Mouse (Mus musculus) forebrain, embryonic 16.5 days (tissue): ENCODE measurements around the gene Crhr1. TPM values are rescaled to one million over a fixed set of nuclear protein-coding genes. Genes with fewer than 3 reads are reported as not detected.

ENCODE experiments used
- ATAC-seq: fragments of 200-750 bp; cut with Nextera tagmentation; 2 replicates; pipeline ENCODE4 v1.8.0; 2017; ENCODE audit warnings: mild to moderate bottlenecking, moderate library complexity
- H3K27ac ChIP-seq: fragments of 300-500 bp; sonication (generic); 2 replicates; pipeline ENCODE4 v1.5.1; 2014; ENCODE audit warnings: low read length, control low read depth
- H3K27me3 ChIP-seq: fragments of 300-500 bp; sonication (generic); replicated peaks from 2 replicates; pipeline ENCODE4 v1.6.1; 2014; ENCODE audit warnings: low read length; ENCODE audit not compliant: control insufficient read depth, insufficient read depth
- H3K36me3 ChIP-seq: fragments of 300-500 bp; sonication (generic); 2 replicates; pipeline ENCODE4 v1.6.1; 2014; ENCODE audit not compliant: control insufficient read depth, insufficient read depth
- H3K4me1 ChIP-seq: fragments of 300-500 bp; sonication (generic); replicated peaks from 2 replicates; pipeline ENCODE4 v1.6.1; 2014; ENCODE audit warnings: low read length; ENCODE audit not compliant: control insufficient read depth, insufficient read depth
- H3K4me2 ChIP-seq: fragments of 300-500 bp; sonication (generic); 2 replicates; pipeline ENCODE4 v1.6.1; 2014; ENCODE audit warnings: mild to moderate bottlenecking, low read length, control low read depth
- H3K4me3 ChIP-seq: fragments of 300-500 bp; sonication (generic); replicated peaks from 2 replicates; pipeline ENCODE4 v1.5.1; 2014; ENCODE audit warnings: mild to moderate bottlenecking, low read length, control low read depth
- H3K9ac ChIP-seq: fragments of 300-500 bp; sonication (generic); replicated peaks from 2 replicates; pipeline ENCODE4 v1.6.1; 2014; ENCODE audit warnings: low read depth, low read length, control low read depth
- H3K9me3 ChIP-seq: fragments of 300-500 bp; sonication (generic); 2 replicates; pipeline ENCODE4 v1.6.1; 2016; ENCODE audit warnings: low read length; ENCODE audit not compliant: control insufficient read depth
- WGBS: fragments of 180-500 bp; shearing (Covaris S2); extraction: QIAGEN DNeasy Blood & Tissue Kit; methylation state at CpG from one replicate; pipeline ENCODE4 v1.1.7; 2014; 5-methylcytosine and 5-hydroxymethylcytosine counted together
- polyA plus RNA-seq: library from polyadenylated mRNA; unstranded; fragments of >200 nt; fragmentation: Nextera tagmentation; extraction: Ambion mirVana; gene quantifications from 2 replicates; pipeline ENCODE4 v1.2.1, GENCODE M21; 2015

The Crhr1 gene
- polyA plus RNA-seq = 5.2 and 6.3 TPM in 2 replicates

DNA sequence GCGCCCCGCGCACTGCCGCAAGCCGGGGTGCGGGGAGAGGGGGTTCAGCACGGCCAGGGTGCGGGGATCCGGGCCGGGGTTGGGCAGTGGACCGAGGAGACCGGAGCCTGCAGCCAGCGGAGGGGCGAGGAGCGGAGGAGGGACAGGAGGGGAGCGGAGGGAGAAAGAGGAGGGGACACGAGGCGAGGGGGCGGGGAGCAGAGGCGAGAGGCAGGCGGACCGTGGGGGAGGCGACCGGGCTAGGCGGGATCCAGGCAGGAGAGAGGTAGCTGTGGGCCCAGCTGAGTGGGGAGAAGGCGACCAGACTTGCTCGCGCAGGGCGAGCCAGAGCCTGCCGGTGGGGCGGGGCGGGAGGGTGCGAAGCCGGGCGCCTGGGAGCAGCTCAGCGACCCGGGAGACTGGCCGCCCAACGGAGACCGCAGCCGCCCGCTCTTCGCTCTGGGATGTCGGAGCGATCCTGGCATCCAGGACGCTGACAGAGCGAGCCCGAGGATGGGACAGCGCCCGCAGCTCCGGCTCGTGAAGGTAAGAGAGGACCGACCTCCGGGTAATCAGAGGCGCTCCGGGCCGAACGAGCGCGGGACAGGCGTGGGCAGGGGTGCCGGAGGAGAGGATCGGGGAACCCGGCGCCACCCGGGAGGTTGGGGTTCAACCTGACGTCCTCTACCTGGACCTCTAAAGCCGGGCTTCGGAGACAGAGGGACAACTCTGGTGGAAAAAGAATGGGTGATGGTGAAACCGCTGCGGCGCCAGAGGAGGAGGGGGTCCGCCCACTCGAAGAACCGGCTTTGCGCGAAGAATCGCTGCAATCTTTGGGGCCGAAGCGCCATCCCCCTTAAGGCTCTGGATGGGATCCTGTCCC, at the start of gene Crhr1:
Gene Crhr1 (plus strand): TSS at position 276 of the 862 bp plus-strand sequence.
- peaks cover 23% of the 10 kb centered on the region for H3K27me3 ChIP-seq
- H3K4me1 ChIP-seq = peaks cover 19% of the 10 kb centered on the region
- peak within 1 kb of the TSS; percentile 81 for H3K9ac ChIP-seq
- ATAC-seq = peak; percentile 68
- H3K27ac ChIP-seq = no peak within 1 kb of the TSS
- H3K4me3 ChIP-seq = peak within 1 kb of the TSS; percentile 70
- peak within 1 kb of the TSS; percentile 93 for H3K4me2 ChIP-seq
- under 1% methylated on average over 68 of the region's 80 CpGs for WGBS
- H3K9me3 ChIP-seq = no peaks in the 10 kb centered on the region
- no peaks in the 10 kb centered on the region for H3K36me3 ChIP-seq

DNA sequence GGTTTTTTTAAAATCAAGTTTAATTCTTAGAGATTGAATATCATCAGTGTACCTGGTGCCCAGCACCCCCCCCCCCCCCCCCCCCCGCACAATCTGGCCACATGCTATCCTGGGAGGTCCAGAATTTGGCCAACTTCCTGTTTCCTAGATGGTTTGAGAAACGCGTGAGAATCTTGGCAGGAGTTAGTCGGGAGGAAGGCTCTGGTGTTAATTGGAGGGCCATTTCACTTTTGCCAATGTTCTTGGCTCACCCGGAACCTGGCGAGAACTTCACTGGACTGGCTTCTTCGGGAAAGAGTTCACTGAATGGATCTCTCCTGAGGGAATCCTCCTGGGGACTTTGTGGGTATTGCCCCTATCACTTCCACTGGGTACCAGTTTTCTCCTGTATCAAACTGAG, 49.4 kb upstream of the Crhr1 start:
- no peaks in the 10 kb centered on the region for H3K9me3 ChIP-seq
- H3K4me1 ChIP-seq = no peaks in the 10 kb centered on the region
- no peak overlapping the region for H3K9ac ChIP-seq
- no peaks in the 10 kb centered on the region for H3K36me3 ChIP-seq
- 64% methylated on average over 6 of the region's 7 CpGs for WGBS
- no peak for ATAC-seq
- H3K4me3 ChIP-seq = no peak overlapping the region
- H3K4me2 ChIP-seq = no peak overlapping the region
- H3K27ac ChIP-seq = no peak overlapping the region
- no peaks in the 10 kb centered on the region for H3K27me3 ChIP-seq

DNA sequence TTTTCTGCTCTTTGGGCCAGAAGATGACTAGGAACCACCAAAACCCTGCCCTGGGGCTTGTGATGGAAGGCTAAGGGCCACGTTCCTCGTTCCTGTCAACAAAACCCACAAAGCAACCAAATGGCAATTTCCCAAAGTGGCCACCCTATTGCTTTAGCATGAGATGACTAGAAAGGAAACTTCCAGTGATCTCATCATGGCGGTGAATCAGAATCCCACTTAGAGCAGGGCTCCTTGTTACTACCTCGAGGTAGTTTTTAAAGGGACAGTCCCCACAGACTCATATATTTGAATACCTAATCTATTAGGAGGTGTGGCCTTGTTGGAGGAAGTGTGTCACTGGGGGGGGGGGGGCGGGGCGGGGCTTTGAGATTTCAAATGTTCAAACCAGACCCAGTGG, 48.9 kb upstream of the Crhr1 start:
- H3K9me3 ChIP-seq = no peaks in the 10 kb centered on the region
- no peak overlapping the region for H3K4me2 ChIP-seq
- no peaks in the 10 kb centered on the region for H3K27me3 ChIP-seq
- no peaks in the 10 kb centered on the region for H3K36me3 ChIP-seq
- H3K27ac ChIP-seq = no peak overlapping the region
- no peaks in the 10 kb centered on the region for H3K4me1 ChIP-seq
- H3K9ac ChIP-seq = no peak overlapping the region
- WGBS = 66% methylated on average over 6 of the region's 6 CpGs
- no peak overlapping the region for H3K4me3 ChIP-seq
- ATAC-seq = no peak

DNA sequence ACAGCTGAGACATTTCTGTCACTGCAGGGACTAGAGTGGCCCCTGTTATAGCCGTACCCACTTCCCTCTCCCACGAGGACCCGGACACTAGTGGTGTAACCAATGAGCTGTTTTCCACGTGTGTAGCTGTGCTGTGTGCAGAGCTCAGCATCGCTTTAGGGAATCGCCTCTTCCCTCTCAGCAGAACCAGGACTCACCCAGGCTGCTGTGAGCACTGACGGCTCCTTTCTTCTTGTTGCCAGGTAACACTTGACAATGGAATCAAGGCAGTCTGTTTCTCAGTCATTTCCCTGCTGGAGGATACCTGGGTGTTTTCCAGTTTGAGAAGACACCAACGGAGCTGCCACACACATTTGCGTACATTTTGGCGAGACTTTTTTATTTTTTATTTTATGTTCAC, 44.1 kb upstream of the Crhr1 start:
- H3K9ac ChIP-seq = no peak overlapping the region
- H3K27me3 ChIP-seq = no peaks in the 10 kb centered on the region
- ATAC-seq = peak; percentile 62
- 40% methylated on average over 10 of the region's 10 CpGs for WGBS
- H3K4me3 ChIP-seq = no peak overlapping the region
- H3K4me1 ChIP-seq = no peaks in the 10 kb centered on the region
- H3K9me3 ChIP-seq = no peaks in the 10 kb centered on the region
- H3K4me2 ChIP-seq = no peak overlapping the region
- no peaks in the 10 kb centered on the region for H3K36me3 ChIP-seq
- no peak overlapping the region for H3K27ac ChIP-seq

DNA sequence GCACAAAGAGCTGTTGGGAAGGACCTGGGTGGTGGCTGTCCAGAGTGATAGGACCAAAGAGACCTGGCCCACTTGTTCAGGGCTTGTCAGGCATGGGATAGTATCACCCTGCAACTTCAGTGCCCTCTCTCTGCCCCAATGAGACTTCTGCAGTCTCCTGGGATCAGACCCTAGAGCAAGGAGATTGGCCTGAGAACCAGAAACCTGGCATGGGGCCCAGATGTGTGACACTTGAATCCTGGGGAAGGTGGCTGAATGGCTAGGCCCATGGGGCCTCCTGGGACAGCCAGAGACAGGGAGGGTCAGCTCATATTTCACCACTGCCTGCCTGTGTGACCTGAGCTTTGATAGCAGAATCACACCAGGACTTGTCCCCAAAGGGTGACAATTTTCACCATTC, 41.9 kb upstream of the Crhr1 start:
- Histone ChIP-seq H3K36me3 (no peaks in the 10 kb centered on the region), H3K27ac (no peak overlapping the region), H3K9ac (no peak overlapping the region), H3K27me3 (no peaks in the 10 kb centered on the region), H3K9me3 (no peaks in the 10 kb centered on the region), H3K4me3 (no peak overlapping the region), H3K4me1 (no peaks in the 10 kb centered on the region), H3K4me2 (no peak overlapping the region)
- ATAC-seq = no peak

DNA sequence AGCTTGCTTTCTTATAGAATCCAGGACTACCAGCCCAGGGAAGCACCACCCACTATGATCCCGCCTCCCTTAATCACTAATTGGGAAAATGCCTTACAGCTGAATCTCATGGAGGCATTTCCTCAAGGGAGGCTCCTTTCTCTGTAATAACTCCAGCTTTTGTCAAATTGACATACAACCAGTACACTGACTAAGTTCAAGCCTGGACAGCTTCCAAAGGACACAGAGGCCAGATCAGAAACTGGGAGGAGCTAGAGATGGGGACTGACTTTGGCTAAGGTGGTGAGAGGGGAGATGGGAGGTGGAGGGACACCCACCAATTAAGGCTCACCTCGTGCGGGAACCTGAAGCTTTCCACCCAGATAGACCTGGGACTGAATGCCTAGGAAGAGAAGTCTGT, 37.5 kb upstream of the Crhr1 start:
- Histone ChIP-seq H3K4me2 (no peak overlapping the region), H3K4me1 (peaks cover 7% of the 10 kb centered on the region; the same call in 1 of the 2 replicates), H3K9ac (no peak overlapping the region), H3K4me3 (no peak overlapping the region), H3K9me3 (no peaks in the 10 kb centered on the region), H3K36me3 (no peaks in the 10 kb centered on the region), H3K27me3 (no peaks in the 10 kb centered on the region), H3K27ac (no peak overlapping the region)
- no peak for ATAC-seq
- WGBS = 65% methylated on average over 3 of the region's 3 CpGs

DNA sequence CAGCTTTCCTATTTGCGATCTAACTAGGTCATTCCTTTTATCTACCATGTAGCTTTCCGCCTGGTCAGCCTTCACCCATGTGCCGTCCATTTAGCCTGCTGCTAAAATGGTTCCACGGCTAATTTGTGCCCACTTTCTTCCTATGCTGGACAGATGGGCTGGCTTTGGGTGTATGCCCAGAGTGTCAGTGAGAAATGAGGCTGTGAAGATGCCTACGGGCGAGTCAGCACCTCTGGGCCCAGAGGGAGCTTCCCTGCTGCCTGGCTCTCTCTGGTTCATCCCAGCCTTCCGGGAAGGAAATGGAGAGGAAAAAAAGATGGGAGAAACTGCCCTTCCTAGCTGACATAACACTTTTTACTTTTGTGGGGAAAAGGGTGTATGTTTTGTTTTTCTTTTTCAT, 36.1 kb upstream of the Crhr1 start:
- Histone ChIP-seq H3K9me3 (no peaks in the 10 kb centered on the region), H3K27ac (no peak overlapping the region), H3K27me3 (no peaks in the 10 kb centered on the region), H3K36me3 (no peaks in the 10 kb centered on the region), H3K4me3 (no peak overlapping the region), H3K9ac (no peak overlapping the region), H3K4me2 (no peak overlapping the region), H3K4me1 (peaks cover 7% of the 10 kb centered on the region; the same call in 1 of the 2 replicates)
- 59% methylated on average over 7 of the region's 7 CpGs for WGBS
- ATAC-seq = no peak

DNA sequence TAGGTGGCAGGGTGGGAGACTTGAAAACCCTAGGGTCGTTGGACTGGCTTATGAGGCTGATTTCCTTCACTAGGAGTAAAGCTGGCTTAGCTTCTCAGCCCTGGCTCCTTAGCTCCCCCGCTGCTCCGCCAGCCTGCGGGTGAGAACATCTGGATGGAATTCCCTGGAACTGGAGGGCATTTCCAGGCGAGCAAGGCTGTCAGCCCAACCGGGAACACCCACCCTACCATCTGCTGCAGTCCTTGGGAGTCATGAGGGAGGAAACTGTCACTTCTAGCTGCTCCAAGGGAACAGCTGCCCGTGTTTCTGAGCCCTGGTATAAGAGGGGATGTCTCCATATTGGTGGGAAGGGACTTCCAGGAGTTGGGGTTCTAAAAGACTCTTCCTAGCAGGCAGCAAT, 33.1 kb upstream of the Crhr1 start:
- H3K27ac ChIP-seq = no peak overlapping the region
- no peaks in the 10 kb centered on the region for H3K27me3 ChIP-seq
- no peaks in the 10 kb centered on the region for H3K9me3 ChIP-seq
- H3K4me3 ChIP-seq = no peak overlapping the region
- WGBS = 32% methylated on average over 7 of the region's 7 CpGs
- no peak overlapping the region for H3K4me2 ChIP-seq
- H3K36me3 ChIP-seq = no peaks in the 10 kb centered on the region
- H3K9ac ChIP-seq = no peak overlapping the region
- peaks cover 13% of the 10 kb centered on the region for H3K4me1 ChIP-seq
- ATAC-seq = peak; percentile 58; the same call in 1 of the 2 replicates

DNA sequence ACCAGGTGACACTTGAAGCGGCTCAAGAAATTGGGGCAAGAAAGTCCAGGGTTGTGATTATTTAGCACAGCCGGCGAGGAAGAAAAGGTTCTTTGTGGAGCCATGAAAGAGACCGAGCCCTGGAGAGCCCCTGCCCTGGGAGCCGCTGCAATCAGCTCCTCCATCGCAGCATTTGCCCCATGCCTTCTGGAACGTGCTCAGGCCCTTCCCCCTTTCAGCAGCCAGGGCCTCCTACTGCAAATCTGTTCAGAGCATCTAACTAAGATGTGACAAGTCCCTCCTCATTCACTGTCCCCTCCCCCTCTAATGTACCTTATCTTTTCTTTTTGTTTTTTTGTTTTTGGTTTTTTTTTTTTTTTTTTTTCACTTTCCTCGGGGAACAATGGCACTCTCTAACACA, 30.0 kb upstream of the Crhr1 start:
- H3K9me3 ChIP-seq = no peaks in the 10 kb centered on the region
- H3K27ac ChIP-seq = no peak overlapping the region
- H3K27me3 ChIP-seq = no peaks in the 10 kb centered on the region
- no peaks in the 10 kb centered on the region for H3K36me3 ChIP-seq
- no peak overlapping the region for H3K4me3 ChIP-seq
- peaks cover 26% of the 10 kb centered on the region for H3K4me1 ChIP-seq
- no peak for ATAC-seq
- H3K4me2 ChIP-seq = no peak overlapping the region
- H3K9ac ChIP-seq = no peak overlapping the region
- 10% methylated on average over 8 of the region's 8 CpGs for WGBS
